Mouse (Mus musculus) intestine, embryonic 14.5 days (tissue): ENCODE data around the gene Cuzd1. TPM values are rescaled to one million over a fixed set of nuclear protein-coding genes. Genes with fewer than 3 reads are reported as not detected.

Experiments used
- ATAC-seq: fragments of 200-750 bp; cut with Nextera tagmentation; replicated peaks from 2 replicates; pipeline ENCODE4 v1.8.0; 2017; ENCODE audit warnings: low read depth, moderate number of reproducible peaks, moderate TSS enrichment, moderate library complexity; ENCODE audit not compliant: low FRiP score, low TSS enrichment
- DNase-seq: peaks from one replicate; pipeline ENCODE4 v3.0.0-alpha.2; 2018; ENCODE audit warnings: low spot score
- H3K27ac ChIP-seq: fragments of 300-500 bp; sonication (generic); 2 replicates; pipeline ENCODE4 v1.5.1; 2014; ENCODE audit warnings: low read depth, mild to moderate bottlenecking, control low read depth
- H3K27me3 ChIP-seq: fragments of 300-500 bp; sonication (generic); replicated peaks from 2 replicates; pipeline ENCODE4 v1.6.1; 2014; ENCODE audit warnings: low read length, control low read depth; ENCODE audit not compliant: control insufficient read depth, insufficient read depth
- H3K36me3 ChIP-seq: fragments of 300-500 bp; sonication (generic); 2 replicates; pipeline ENCODE4 v1.6.1; 2014; ENCODE audit warnings: low read length, control low read depth; ENCODE audit not compliant: control insufficient read depth, insufficient read depth
- H3K4me1 ChIP-seq: fragments of 300-500 bp; sonication (generic); replicated peaks from 2 replicates; pipeline ENCODE4 v1.6.1; 2014; ENCODE audit warnings: low read length, control low read depth, mixed read lengths; ENCODE audit not compliant: control insufficient read depth, insufficient read depth
- H3K4me2 ChIP-seq: fragments of 300-500 bp; sonication (generic); 2 replicates; pipeline ENCODE4 v1.6.1; 2014; ENCODE audit warnings: low read length
- H3K4me3 ChIP-seq: fragments of 300-500 bp; sonication (generic); 2 replicates; pipeline ENCODE4 v1.5.1; 2014; ENCODE audit warnings: low read depth, low read length, control low read depth, mixed read lengths
- H3K9ac ChIP-seq: fragments of 300-500 bp; sonication (generic); 2 replicates; pipeline ENCODE4 v1.6.1; 2014; ENCODE audit warnings: mild to moderate bottlenecking, low read length
- H3K9me3 ChIP-seq: fragments of 300-500 bp; sonication (generic); 2 replicates; pipeline ENCODE4 v1.6.1; 2016; ENCODE audit warnings: low read length, control low read depth; ENCODE audit not compliant: control insufficient read depth
- WGBS: fragments of 180-500 bp; shearing (Covaris S2); extraction: QIAGEN DNeasy Blood & Tissue Kit; methylation state at CpG from one replicate; pipeline ENCODE4 v1.1.7; 2014; 5-methylcytosine and 5-hydroxymethylcytosine counted together
- polyA plus RNA-seq: library from polyadenylated mRNA; unstranded; fragments of >200 nt; fragmentation: Nextera tagmentation; extraction: Ambion mirVana; gene quantifications from 2 replicates; pipeline ENCODE4 v1.2.1, GENCODE M21; 2014

Cuzd1 gene
- polyA plus RNA-seq, 1 experiment from 2014 or later = not detected

GRCm38 (mm10) chr7:131303340-131303739 is 18.8 kb downstream of the Cuzd1 start:
- H3K9ac ChIP-seq = no peak overlapping the region
- H3K9me3 ChIP-seq = no peaks in the 10 kb centered on the region
- 66% methylated on average over 8 of the region's 8 CpGs for WGBS
- DNase-seq (no peak), ATAC-seq (no peak)
- no peaks in the 10 kb centered on the region for H3K36me3 ChIP-seq
- no peak overlapping the region for H3K4me2 ChIP-seq
- no peak overlapping the region for H3K27ac ChIP-seq
- H3K4me1 ChIP-seq = no peaks in the 10 kb centered on the region
- no peaks in the 10 kb centered on the region for H3K27me3 ChIP-seq
- H3K4me3 ChIP-seq = no peak overlapping the region

DNA sequence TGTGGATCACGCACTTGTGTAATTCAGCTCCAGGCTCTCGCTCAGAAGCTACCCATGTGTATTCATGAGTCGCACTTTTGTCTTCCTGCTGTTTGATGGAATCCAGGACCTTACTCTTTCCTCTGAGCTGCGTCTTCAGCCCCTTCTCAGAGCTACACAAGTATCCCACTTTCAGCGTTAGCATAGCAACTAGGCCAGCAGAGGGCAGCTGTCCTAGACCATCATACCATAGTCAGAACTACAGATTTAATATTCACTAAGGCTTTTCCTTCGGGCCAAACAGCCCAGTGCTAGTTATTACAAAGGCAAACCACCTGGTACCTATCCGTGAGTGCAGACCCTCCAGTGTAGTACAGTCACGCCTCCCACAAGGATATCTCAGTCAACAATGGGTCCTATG is 24.9 kb downstream of the Cuzd1 start:
- DNase-seq (no peak), ATAC-seq (no peak)
- no peaks in the 10 kb centered on the region for H3K27me3 ChIP-seq
- no peak overlapping the region for H3K9ac ChIP-seq
- no peaks in the 10 kb centered on the region for H3K4me1 ChIP-seq
- H3K36me3 ChIP-seq = no peaks in the 10 kb centered on the region
- H3K9me3 ChIP-seq = no peaks in the 10 kb centered on the region
- no peak overlapping the region for H3K4me3 ChIP-seq
- no peak overlapping the region for H3K4me2 ChIP-seq
- H3K27ac ChIP-seq = no peak overlapping the region
- WGBS = 56% methylated on average over 8 of the region's 8 CpGs

- WGBS = 77% methylated on average over 4 of the region's 4 CpGs
Observed at GRCm38 (mm10) chr7:131265851-131266250, 56.2 kb downstream of the Cuzd1 start.

DNA sequence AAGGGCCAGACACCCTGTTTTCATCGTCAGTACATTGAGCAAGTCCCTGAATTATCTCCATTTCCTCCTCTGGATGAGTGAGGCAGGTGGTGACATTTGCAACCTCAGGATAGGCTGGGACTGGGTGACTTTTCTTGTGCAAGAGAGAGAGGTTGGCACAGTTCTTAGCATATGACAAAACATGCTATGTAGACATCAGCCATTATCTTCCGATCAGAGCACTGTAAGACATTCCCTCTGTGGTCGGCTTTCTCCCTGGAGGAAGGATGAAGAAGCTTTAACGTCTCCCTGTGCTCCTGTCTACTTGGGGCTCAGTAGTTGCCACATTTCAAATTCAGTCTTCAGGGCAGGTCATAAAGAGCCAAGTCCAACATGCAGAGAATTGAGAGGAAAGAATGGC is 57.8 kb downstream of the Cuzd1 start:
- no peaks in the 10 kb centered on the region for H3K27me3 ChIP-seq
- no peak overlapping the region for H3K9ac ChIP-seq
- H3K4me3 ChIP-seq = no peak overlapping the region
- H3K4me1 ChIP-seq = no peaks in the 10 kb centered on the region
- ATAC-seq = no peak
- no peaks in the 10 kb centered on the region for H3K9me3 ChIP-seq
- DNase-seq = no peak
- H3K27ac ChIP-seq = no peak overlapping the region
- 89% methylated on average over 4 of the region's 4 CpGs for WGBS
- no peaks in the 10 kb centered on the region for H3K36me3 ChIP-seq
- no peak overlapping the region for H3K4me2 ChIP-seq

More at GRCm38 (mm10) chr7:131265851-131266250, 56.2 kb downstream of the Cuzd1 start:
- Histone ChIP-seq H3K4me3 (no peak overlapping the region), H3K27ac (no peak overlapping the region), H3K9me3 (no peaks in the 10 kb centered on the region), H3K9ac (no peak overlapping the region), H3K36me3 (no peaks in the 10 kb centered on the region), H3K4me1 (no peaks in the 10 kb centered on the region), H3K4me2 (no peak overlapping the region), H3K27me3 (no peaks in the 10 kb centered on the region)
- no peak for ATAC-seq
- no peak for DNase-seq

DNA sequence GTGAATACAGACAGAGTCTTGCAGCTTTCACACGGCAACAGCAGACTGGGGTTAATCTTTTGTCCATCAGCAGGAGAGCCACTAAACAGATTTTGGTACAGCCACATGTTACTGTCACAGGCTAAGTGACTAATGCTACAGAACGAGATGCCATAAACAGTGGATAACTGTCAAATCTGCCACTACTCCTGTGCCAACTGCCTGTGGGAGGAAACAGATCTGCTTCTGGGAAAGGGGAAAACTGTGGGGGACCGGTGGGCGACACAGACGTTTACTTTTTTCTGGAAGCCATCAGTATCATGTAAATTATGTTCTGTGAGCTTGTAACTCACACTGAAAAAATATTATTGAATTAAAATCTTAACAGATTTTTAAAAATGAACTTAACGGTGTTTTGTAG is 61.1 kb downstream of the Cuzd1 start:
- ATAC-seq (no peak), DNase-seq (no peak)
- Histone ChIP-seq H3K36me3 (no peaks in the 10 kb centered on the region), H3K4me2 (no peak overlapping the region), H3K27me3 (no peaks in the 10 kb centered on the region), H3K4me3 (no peak overlapping the region), H3K27ac (no peak overlapping the region), H3K9me3 (no peaks in the 10 kb centered on the region), H3K9ac (no peak overlapping the region), H3K4me1 (no peaks in the 10 kb centered on the region)
- WGBS = 55% methylated on average over 6 of the region's 6 CpGs

Other genes with a start within 250 kb of the Cuzd1 start
- not detected in 2 replicates for gene 4933402N03Rik, start 176.0 kb downstream of the Cuzd1 start, polyA plus RNA-seq
- gene 5430419D17Rik, start 147.9 kb downstream of the Cuzd1 start, polyA plus RNA-seq = not detected in 2 replicates
- gene Fam24b, start 7.2 kb upstream of the Cuzd1 start, polyA plus RNA-seq = 0.42 TPM in 1 of 2 replicates, not detected in the other
- not detected in 2 replicates for gene Fam24a, start 11.6 kb upstream of the Cuzd1 start, polyA plus RNA-seq
- 23.8 and 25.0 TPM in 2 replicates for gene 2310057M21Rik, start 40.5 kb upstream of the Cuzd1 start, polyA plus RNA-seq
- 73.9 and 75.9 TPM in 2 replicates for gene Pstk, start 48.8 kb upstream of the Cuzd1 start, polyA plus RNA-seq
- gene Ikzf5, start 88.2 kb upstream of the Cuzd1 start, polyA plus RNA-seq = 15.7 and 19.4 TPM in 2 replicates
- 67.8 and 91.1 TPM in 2 replicates for gene Acadsb, start 88.3 kb upstream of the Cuzd1 start, polyA plus RNA-seq
- 0.73 and 1.4 TPM in 2 replicates for gene Hmx3, start 220.6 kb upstream of the Cuzd1 start, polyA plus RNA-seq
- 1.6 and 1.8 TPM in 2 replicates for gene Hmx2, start 226.5 kb upstream of the Cuzd1 start, polyA plus RNA-seq
- gene Bub3, start 237.9 kb upstream of the Cuzd1 start, polyA plus RNA-seq = 235 TPM in 2 replicates